Mouse (Mus musculus): Measurements from ENCODE around the gene Gm21992. TPM values are rescaled to one million over a fixed set of nuclear protein-coding genes. Genes with fewer than 3 reads are reported as not detected.
"Not testable (repeated sequence)": the region's sequence is repeated elsewhere in the genome, so short reads cannot be mapped to it uniquely, and the experiment has no call there.

Gene Gm21992
- polyA plus RNA-seq, 1 experiment from 2014 or later: 26.7 TPM

DNA sequence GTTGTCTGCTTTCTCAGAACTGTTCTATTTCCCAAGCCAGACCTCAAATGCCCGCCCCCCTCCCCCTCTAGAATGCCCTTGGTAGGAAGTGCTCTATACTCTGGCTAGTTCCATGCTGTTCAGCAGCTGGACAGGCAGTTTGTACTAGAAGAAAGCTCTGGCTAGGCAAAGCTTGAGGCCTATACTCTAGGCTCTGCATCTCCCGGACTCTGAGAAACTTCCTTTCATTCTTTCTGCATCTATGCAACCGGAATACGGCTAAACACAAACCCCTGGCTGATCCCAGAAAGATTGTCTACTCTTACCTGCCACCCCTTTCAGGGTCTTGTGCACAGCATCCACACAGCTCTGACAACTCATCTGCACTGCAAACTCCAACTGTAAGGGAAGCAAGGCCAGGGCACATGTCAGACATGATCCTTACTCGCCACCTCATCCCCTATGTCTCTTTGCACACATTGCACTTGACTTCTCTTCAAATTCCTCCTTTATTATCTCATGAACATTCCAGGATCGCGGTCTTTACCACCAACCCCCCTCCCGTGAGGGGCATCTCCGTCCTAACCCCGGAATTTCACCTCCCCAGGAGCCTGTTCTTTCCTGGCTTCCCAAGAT is 27.2 kb upstream of the Gm21992 start:
- no peak for DNase-seq (ENCODE audit: low spot score)
- peaks cover 20% of the 10 kb centered on the region for H3K4me1 ChIP-seq (replicated peaks)
- 33% methylated on average over 10 of the region's 10 CpGs for WGBS
- H3K36me3 ChIP-seq: peaks cover 7% of the 10 kb centered on the region; the same call in 1 of the 2 replicates
- peak overlapping the region; percentile 62 for H3K4me3 ChIP-seq
- peaks cover 32% of the 10 kb centered on the region for H3K27me3 ChIP-seq (ENCODE audit: insufficient read depth, poor library complexity, severe bottlenecking)
- no peaks in the 10 kb centered on the region for H3K9me3 ChIP-seq
- H3K27ac ChIP-seq: peak overlapping the region; percentile 82

- Histone ChIP-seq H3K27me3 (ENCODE audit: insufficient read depth, poor library complexity, severe bottlenecking) (peaks cover 27% of the 10 kb centered on the region), H3K4me1 (replicated peaks) (peaks cover 24% of the 10 kb centered on the region), H3K27ac (no peak overlapping the region), H3K36me3 (peaks cover 19% of the 10 kb centered on the region), H3K9me3 (no peaks in the 10 kb centered on the region), H3K4me3 (no peak overlapping the region)
- DNase-seq (ENCODE audit: low spot score): no peak
- WGBS: 95% methylated on average over 6 of the region's 6 CpGs
Observed at GRCm38 (mm10) chr19:4837049-4837448, 25.6 kb upstream of the Gm21992 start.

GRCm38 (mm10) chr19:4836096-4836495 is 24.7 kb upstream of the Gm21992 start:
- no peak for DNase-seq (ENCODE audit: low spot score)
- Histone ChIP-seq H3K4me3 (no peak overlapping the region), H3K27me3 (ENCODE audit: insufficient read depth, poor library complexity, severe bottlenecking) (peaks cover 17% of the 10 kb centered on the region), H3K4me1 (replicated peaks) (peaks cover 24% of the 10 kb centered on the region), H3K9me3 (no peaks in the 10 kb centered on the region), H3K36me3 (peaks cover 23% of the 10 kb centered on the region), H3K27ac (no peak overlapping the region)
- 78% methylated on average over 2 of the region's 2 CpGs for WGBS

DNA sequence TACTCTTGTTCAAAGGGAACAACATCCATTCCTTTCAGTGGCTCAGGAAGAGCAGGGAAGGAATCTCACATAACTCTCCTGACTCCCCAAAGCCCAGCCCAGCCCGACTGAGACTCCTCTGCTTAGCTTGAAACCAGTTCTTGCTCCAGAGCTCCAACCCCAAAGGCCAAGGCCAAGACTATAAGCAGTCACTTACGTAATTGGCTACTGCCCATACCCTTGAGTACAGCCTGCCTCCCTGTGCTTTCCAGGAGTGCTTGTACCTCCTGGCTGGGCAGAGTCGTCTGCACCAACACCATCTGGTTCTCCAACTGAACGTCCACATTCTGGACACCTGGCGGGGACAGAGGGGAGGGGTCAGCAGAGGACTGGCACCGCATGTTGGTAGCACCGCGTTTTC is 22.6 kb upstream of the Gm21992 start:
- Histone ChIP-seq H3K4me3 (no peak overlapping the region), H3K36me3 (peaks cover 23% of the 10 kb centered on the region), H3K27ac (no peak overlapping the region), H3K4me1 (replicated peaks) (peaks cover 15% of the 10 kb centered on the region), H3K27me3 (ENCODE audit: insufficient read depth, poor library complexity, severe bottlenecking) (no peaks in the 10 kb centered on the region), H3K9me3 (no peaks in the 10 kb centered on the region)
- DNase-seq (ENCODE audit: low spot score): no peak
- WGBS: 88% methylated on average over 8 of the region's 8 CpGs

DNA sequence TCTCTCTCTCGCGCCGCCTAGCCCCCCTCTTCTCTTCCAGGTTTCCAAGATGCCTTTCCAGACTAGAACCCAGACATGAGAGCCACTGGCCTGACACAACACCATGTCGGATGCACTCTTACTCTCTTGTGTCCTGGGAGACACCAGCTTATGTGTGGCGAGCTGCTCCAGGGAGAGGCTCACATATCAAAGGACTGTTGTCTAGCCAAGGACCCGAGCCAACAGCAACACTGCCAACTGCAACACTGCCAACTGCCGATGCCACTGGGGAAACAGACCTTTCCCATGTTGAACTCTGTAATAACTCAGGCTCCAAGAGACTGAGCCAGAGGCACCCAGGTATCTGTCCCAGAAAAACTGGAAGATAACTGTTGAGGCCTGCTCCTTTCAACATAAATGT is 17.7 kb upstream of the Gm21992 start:
- no peak for DNase-seq (ENCODE audit: low spot score)
- H3K27me3 ChIP-seq (ENCODE audit: insufficient read depth, poor library complexity, severe bottlenecking): no peaks in the 10 kb centered on the region
- H3K36me3 ChIP-seq: peaks cover 43% of the 10 kb centered on the region
- H3K9me3 ChIP-seq: no peaks in the 10 kb centered on the region
- no peak overlapping the region for H3K27ac ChIP-seq
- 69% methylated on average over 7 of the region's 7 CpGs for WGBS
- H3K4me3 ChIP-seq: no peak overlapping the region
- H3K4me1 ChIP-seq (replicated peaks): 0 out of 2 replicates have a peak, but pooled peaks cover 4% of the 10 kb centered on the region

GRCm38 (mm10) chr19:4828444-4829114 is 17.2 kb upstream of the Gm21992 start:
- no peak for DNase-seq (ENCODE audit: low spot score)
- H3K9me3 ChIP-seq: no peaks in the 10 kb centered on the region
- H3K4me3 ChIP-seq: no peak overlapping the region
- WGBS: 57% methylated on average over 16 of the region's 16 CpGs
- 0 out of 2 replicates have a peak, but pooled peaks cover 4% of the 10 kb centered on the region for H3K4me1 ChIP-seq (replicated peaks)
- peaks cover 42% of the 10 kb centered on the region for H3K36me3 ChIP-seq
- H3K27ac ChIP-seq: no peak overlapping the region
- no peaks in the 10 kb centered on the region for H3K27me3 ChIP-seq (ENCODE audit: insufficient read depth, poor library complexity, severe bottlenecking)

GRCm38 (mm10) chr19:4820678-4821303 is 9.4 kb upstream of the Gm21992 start:
- no peaks in the 10 kb centered on the region for H3K27me3 ChIP-seq (ENCODE audit: insufficient read depth, poor library complexity, severe bottlenecking)
- H3K4me3 ChIP-seq: no peak overlapping the region
- H3K9me3 ChIP-seq: no peaks in the 10 kb centered on the region
- H3K36me3 ChIP-seq: peaks cover 18% of the 10 kb centered on the region
- 88% methylated on average over 5 of the region's 5 CpGs for WGBS
- DNase-seq (ENCODE audit: low spot score): no peak
- H3K27ac ChIP-seq: no peak overlapping the region
- H3K4me1 ChIP-seq (replicated peaks): no peaks in the 10 kb centered on the region

GRCm38 (mm10) chr19:4817182-4817835 is 5.9 kb upstream of the Gm21992 start:
- Histone ChIP-seq H3K4me3 (no peak overlapping the region), H3K27ac (no peak overlapping the region), H3K9me3 (no peaks in the 10 kb centered on the region; the same call in 1 of the 2 replicates), H3K27me3 (ENCODE audit: insufficient read depth, poor library complexity, severe bottlenecking) (no peaks in the 10 kb centered on the region), H3K36me3 (no peaks in the 10 kb centered on the region), H3K4me1 (replicated peaks) (peaks cover under 1% of the 10 kb centered on the region; the same call in 1 of the 2 replicates)
- 72% methylated on average over 1 of the region's 1 CpGs for WGBS
- no peak for DNase-seq (ENCODE audit: low spot score)

DNA sequence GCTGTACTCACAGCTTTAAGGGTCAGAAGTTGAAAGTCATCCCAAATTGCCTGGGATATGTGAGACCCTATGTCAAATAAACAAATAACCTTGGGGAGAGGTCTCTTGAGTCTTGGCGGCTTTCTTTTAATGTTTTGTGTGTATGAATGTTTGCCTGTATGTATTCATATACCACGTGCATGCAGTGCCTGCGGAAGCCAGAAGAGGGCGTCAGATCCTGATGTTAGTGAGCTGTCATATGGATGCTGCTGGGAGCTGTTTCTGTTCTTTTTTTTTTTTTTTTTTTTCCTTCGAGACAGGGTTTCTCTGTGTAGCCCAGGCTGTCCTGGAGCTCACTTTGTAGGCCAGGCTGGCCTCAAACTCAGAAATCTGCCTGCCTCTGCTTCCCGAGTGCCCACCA is 1.6 kb upstream of the Gm21992 start:
- WGBS: 79% methylated on average over 6 of the region's 6 CpGs
- Histone ChIP-seq H3K27ac (no peak overlapping the region), H3K9me3 (no peaks in the 10 kb centered on the region; the same call in 1 of the 2 replicates), H3K27me3 (ENCODE audit: insufficient read depth, poor library complexity, severe bottlenecking) (no peaks in the 10 kb centered on the region), H3K4me1 (replicated peaks) (peaks cover 24% of the 10 kb centered on the region), H3K4me3 (no peak overlapping the region), H3K36me3 (no peaks in the 10 kb centered on the region)
- peak; percentile 24 for DNase-seq (ENCODE audit: low spot score)

GRCm38 (mm10) chr19:4812334-4812949 is 1.0 kb upstream of the Gm21992 start:
- WGBS: 77% methylated on average over 8 of the region's 8 CpGs
- Histone ChIP-seq H3K4me3 (peak overlapping the region; percentile 71), H3K27ac (peak overlapping the region; percentile 95), H3K4me1 (replicated peaks) (peaks cover 27% of the 10 kb centered on the region)
- DNase-seq (ENCODE audit: low spot score); H3K36me3 ChIP-seq; H3K9me3 ChIP-seq; H3K27me3 ChIP-seq (ENCODE audit: insufficient read depth, poor library complexity, severe bottlenecking): not testable (repeated sequence)

GRCm38 (mm10) chr19:4811909-4812242 is 464 bp upstream of the Gm21992 start:
- WGBS: 6% methylated on average over 12 of the region's 12 CpGs
- no peaks in the 10 kb centered on the region for H3K27me3 ChIP-seq (ENCODE audit: insufficient read depth, poor library complexity, severe bottlenecking)
- peaks cover 5% of the 10 kb centered on the region for H3K36me3 ChIP-seq
- DNase-seq (ENCODE audit: low spot score): no peak
- H3K4me3 ChIP-seq: peak overlapping the region; percentile 71
- H3K27ac ChIP-seq: peak overlapping the region; percentile 95
- peaks cover 27% of the 10 kb centered on the region for H3K4me1 ChIP-seq (replicated peaks)
- H3K9me3 ChIP-seq: no peaks in the 10 kb centered on the region; the same call in 1 of the 2 replicates

DNA sequence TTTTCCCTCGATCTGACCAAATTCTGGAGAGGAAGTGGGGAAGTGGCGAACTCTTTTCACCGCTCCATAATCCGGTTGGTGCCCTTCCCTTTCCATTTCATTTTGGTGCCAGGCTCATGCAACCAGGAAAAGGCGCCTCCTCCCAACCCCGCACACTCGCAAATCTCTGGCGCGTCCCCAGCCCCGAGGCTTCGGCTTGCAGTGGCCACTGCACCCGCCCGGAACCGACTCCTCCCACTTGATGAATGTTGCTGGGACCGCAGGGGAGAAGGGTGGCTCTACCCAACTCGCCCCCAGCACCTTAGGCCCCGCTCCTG is 708 bp downstream of the Gm21992 start:
- Histone ChIP-seq H3K27me3 (ENCODE audit: insufficient read depth, poor library complexity, severe bottlenecking) (no peaks in the 10 kb centered on the region), H3K27ac (peak overlapping the region; percentile 95), H3K36me3 (peaks cover 12% of the 10 kb centered on the region), H3K4me3 (peak overlapping the region; percentile 71), H3K9me3 (no peaks in the 10 kb centered on the region; the same call in 1 of the 2 replicates), H3K4me1 (replicated peaks) (peaks cover 27% of the 10 kb centered on the region)
- no peak for DNase-seq (ENCODE audit: low spot score)
- WGBS: under 1% methylated on average over 17 of the region's 17 CpGs
